Mouse (Mus musculus) left cerebral cortex, adult 9 months (tissue): ENCODE measurements around the gene Ino80b.
"Not testable (repeated sequence)": the region's sequence is repeated elsewhere in the genome, so short reads cannot be mapped to it uniquely, and the experiment has no call there.

Source experiments
- DNase-seq, 2 experiments: peaks; one replicate each; pipeline ENCODE4 v3.0.0; 2022; ENCODE audit warnings: low spot score in 2 of 2

Gene Ino80b

DNA sequence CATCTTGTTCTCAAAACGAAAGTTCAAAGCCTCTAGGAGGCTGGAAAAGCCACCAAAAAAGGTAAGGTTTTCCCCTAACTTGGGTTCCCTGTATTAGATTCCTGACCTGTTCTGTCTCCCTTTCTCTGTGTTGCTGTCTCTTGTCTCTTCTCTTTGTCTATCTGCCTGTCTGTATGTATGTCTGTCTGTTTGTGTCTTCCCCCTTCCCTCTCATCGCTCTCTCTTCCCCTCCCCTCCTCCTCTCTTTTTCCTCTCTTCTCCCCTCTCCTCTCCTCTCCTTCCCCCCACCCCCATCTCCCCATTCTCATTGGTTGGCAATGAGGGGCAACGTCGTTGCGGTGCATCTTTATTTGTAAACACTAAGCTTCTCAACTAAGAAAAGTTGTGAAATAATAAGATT lies at the start of gene Ino80b:
Gene Ino80b (minus strand): TSS at position 101 of the 400 bp plus-strand sequence.
- DNase-seq: no peak

DNA sequence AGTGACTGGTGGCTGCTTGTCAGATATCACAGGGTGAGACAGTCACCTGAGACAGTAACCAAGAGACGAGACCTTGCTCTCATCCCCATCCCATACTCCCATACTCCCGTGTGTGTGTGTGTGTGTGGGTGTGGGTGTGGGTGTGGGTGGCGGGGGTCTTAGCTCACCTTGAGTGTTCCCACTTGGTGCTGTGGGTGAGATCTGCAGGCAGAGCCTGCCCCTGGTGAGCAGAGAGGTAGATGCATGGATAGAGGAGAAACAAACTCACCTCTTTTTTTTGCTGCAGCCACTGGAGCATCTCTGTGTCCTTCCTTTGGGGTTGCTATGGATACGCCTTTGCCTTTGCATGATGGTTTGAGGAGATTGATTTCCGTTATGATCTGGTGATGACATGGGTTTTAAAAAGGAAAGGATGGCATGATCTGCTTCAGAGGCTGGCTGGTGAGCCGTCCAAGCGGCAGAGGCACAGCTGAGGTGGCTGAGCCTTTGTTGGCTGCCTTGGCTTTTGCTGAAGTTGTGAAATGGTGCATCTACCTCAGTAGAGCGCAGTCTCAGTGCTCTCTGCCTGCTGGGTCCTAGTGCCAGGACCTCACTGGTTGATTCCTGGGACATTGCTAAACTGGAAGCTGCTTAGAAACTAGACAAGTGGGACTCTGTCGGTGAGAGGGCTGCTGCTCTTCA lies 47.1 kb upstream of the Ino80b start:
- peak in 1 of 2 experiments; percentile 68 for DNase-seq

DNA sequence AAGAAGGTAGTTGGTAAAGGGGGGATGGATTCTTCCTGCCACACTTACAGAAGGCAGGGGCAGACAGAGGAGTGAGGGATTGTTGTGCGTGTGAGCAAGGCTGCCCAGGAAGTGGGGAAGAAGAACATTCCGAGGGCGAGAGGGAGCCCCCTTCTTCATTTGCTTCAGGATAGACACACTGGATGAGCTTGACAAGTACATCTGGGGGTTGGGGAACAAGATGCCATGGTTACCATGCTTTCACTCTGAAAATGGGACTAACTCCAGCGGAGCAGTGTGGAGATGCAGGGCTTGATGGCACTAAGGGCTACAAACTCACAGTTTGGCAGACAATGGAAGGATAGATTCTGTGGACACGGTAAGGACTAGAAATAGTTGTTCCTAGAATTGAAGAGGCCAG lies 45.8 kb upstream of the Ino80b start:
- no peak for DNase-seq

DNA sequence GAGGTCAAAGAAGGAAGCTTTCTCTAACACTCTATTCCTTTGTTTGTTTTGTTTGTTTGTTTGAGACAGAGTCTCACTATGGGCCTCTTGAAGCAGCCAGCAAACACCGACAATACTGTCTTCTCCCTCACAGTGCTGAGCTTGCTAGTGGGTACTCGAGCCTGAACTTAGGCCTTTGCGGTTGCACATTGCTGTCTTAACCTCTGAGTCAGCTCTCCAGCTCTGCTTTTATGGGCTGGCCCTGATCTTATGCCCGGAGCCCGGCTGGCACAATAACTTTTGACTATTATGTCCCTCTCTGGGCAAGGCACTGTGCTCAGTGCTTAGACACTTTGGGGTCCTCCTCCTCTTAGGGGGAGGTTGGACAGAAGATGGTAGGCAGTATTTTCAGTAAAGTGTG lies 44.6 kb upstream of the Ino80b start:
- no peak for DNase-seq

DNA sequence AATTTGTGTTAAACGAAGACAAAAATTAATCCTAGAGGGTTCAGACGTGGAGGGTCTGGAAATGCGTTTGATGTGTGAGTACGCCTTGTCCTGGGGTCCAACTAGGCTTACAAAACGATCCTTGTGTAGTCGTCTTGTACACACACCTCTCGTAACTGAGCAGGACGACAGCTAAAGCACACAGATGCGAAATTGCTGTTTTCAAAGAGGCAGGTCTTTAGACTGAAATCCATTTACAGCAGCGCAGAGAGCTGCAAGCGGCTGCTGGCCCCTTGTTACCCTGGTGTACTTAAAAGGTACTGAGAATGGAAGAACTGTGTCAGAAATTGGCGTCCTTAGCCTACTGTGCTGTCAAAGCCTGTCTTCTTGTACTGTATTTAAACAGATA lies 41.0 kb upstream of the Ino80b start:
- no peak for DNase-seq

DNA sequence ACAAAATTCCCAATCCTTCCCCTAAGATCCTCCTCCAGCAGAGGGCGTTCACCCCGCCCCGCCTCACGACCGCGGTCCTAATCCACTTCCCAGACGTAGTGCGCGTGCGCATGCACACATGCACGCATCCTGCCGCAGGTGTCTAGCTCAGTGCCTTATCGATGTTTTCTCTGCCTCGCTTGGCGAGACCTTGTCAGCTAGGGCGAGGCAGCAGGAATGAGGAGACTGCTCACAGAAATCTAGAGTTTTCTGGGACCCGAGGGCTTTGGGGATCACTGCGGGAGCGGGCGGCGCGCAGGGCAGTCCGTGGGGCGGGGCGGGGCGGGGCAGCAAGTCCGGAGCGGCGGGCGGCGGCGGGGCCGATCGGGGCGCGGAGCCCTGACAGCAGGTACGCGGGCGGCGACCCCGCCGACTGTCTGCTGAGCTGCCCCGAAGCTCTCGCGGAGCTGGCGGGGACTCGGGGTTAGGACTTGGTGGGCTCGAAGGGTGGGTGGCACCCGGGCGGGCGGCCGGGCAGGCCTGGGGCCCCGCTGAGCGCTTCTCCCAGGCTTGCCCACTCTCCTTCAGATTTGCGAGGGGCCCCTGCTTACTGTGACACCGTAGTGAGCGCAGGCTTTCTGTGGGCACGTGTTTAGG lies 40.5 kb upstream of the Ino80b start, which contains the start of gene Dctn1:
Gene Dctn1 (plus strand): TSS at position 314 of the 636 bp plus-strand sequence.
- peak; percentile 80 to 95 for DNase-seq

DNA sequence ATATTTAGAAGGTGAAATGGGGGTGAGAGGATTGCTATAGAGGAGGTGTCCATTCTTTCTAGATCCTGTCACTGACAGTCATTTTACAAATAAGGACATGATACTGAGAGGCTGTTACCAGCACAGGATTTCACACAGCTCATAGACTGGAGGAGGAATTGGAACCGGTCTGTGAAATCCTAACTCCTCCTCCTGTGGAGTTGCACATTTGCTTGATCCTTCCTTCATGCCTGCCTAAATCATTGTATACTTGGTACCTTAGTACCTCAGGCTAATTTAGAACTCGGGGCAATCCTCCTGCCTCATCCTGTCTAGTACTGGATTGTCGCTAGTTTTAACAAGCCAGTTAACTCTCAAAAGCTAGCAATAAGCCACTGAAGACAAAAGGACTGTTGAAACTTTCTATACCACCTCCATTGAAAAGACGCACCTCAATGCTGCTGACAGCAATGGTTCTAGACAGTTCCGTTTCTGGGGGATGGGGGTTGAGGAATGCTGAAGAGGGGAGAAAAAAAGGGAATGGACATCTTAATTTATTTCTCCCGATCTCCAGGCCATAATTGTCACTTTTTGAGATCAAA lies 39.9 kb upstream of the Ino80b start:
- DNase-seq: no peak

DNA sequence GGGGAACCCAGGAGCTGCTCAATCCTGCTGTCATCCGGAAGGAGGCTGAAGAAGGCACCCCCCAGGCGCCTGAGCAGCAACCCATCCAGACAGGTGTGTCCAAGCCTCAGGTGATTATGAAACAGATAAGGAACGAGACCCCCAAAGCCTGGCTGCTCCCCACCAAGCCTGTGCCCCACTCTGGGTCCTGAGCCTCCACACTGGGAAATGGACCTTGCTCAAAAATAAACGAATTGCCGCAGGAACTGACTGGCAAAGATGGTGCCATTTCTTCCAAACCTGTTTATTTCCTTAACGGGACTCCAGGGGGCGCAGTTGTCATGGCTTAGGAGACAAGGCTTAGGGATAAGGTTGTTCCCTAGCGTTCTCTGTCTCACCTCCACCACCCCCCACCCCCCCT lies 37.5 kb upstream of the Ino80b start:
- peak in 1 of 2 experiments; percentile 61 for DNase-seq

DNA sequence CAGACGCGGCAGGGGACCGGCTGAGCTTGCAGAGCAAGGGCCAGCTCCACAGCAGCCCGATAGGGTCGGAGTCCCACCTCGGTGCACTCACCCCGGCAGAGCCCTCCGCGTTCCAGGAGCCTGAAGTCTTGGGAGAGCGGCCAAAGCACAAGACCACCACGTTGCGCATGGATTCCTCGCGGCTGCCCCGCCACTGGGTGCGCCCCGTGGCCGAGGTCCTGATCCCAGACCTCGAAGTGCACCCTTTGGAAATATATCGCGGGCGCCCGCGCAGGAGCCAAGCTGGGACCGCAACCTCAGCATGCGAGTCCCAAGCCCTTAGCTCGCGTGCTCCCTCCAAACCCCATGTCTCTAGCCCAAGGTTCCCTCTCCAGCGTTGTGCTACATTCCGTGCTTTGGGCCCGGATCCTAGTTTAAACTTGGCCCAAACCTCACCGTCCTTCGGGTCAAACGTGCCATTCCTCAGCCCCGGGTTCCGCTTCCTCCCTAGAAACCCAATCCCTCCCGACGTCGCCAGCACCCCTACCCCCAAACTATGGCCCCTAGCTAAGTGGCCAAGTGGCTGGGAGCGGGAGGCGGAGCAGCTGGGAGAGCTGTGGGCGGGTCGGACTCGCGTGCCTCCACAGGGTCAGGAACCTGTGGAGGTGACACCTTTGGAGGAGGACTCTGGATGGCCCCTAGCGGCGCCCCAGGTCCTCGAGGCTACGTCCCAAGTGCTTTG lies 36.9 kb upstream of the Ino80b start:
- DNase-seq: no peak

DNA sequence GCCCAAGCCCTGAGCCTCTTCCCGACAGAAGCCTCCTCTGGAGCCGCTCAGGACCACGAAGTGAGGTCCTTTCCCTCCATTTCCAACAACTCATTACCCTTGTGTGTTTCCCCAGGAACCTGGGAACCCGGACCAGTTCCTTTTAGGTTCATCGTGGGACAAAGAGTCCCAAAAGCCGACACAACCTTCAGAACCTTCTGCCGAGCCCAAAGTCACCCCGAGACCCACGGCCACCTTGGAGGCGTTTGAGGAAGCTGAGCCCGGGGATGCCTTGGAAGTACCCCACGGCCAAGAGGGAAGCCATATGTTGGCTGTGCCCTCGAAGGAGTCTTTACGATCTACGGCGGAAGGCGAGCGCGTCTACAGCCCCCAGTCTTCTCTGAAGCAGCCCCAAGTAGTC lies 36.2 kb upstream of the Ino80b start:
- no peak for DNase-seq

DNA sequence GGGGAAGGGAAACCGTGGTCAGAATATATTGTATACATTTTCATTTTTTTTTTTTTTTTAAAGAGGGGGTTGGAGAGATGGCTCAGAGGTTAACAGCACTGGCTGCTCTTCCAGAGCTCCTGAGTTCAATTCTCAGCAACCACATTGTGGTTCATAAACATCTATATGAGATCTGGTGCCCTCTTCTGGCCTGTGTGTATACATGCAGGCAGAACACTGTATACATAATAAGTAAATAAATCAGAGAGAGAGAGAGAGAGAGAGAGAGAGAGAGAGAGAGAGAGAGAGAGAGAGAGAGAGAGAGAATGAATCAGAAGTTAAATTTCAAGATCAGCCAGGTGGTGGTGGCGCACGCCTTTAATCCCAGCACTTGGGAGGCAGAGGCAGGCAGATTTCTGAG lies 34.2 kb upstream of the Ino80b start:
- DNase-seq: not testable (repeated sequence)

DNA sequence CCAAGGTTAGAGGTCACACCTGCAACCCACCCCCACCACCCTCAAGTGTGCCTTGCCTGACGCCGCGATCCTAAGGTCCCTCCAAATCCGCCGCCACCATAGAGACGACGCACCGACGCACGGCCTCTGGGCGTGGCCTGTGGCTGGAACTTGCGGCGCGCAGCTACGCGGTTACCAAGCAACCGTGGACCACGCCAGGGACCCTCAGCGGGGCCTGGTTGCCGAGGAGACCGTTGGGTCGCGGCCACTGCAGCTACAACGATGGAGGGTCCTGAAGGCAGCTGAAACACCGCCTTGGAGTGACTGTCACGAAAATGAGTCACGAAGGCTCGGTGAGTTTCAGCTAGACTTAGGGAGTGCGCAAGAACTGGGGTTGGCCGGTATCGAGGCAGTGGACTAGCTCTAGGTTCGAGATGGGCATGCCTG lies 31.0 kb upstream of the Ino80b start, which contains the start of the genes Wdr54 and 1700003E16Rik:
Gene Wdr54 (minus strand): TSS at position 139 of the 426 bp plus-strand sequence.
Gene 1700003E16Rik (plus strand): TSS at position 146 of the 426 bp plus-strand sequence.
- peak in 1 of 2 experiments; percentile 76 for DNase-seq

DNA sequence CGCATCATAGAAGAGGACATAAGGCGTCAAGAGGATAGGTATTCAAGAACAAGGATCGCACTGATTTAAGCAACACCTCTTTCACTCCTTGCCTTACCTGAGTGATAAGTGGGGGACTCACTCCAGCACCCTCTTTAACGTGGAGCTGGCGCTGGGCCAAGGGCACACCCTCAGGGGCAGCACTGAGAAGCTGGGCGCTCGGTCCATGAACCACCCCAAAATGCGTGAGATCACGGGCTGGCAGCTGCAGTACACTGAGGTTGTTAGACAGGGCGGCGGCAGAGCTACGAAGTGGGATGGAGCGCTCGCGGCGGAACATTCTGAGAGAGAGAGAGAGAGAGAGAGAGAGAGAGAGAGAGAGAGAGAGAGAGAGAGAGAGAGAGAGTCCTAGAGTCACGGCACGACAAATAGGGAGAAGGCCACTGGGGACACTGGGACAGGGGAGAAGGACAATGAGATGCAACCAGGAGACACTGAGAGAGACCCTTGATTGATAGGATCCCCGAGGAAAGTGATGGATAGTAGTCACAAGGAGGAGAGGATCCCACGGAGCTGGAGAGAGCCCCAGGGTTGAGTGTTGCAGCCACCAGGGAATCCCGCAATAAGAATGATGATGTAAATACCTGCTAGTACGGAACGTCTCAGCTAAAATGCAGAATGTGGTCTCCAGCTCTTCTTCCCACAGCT lies 30.5 kb upstream of the Ino80b start:
- no peak for DNase-seq

DNA sequence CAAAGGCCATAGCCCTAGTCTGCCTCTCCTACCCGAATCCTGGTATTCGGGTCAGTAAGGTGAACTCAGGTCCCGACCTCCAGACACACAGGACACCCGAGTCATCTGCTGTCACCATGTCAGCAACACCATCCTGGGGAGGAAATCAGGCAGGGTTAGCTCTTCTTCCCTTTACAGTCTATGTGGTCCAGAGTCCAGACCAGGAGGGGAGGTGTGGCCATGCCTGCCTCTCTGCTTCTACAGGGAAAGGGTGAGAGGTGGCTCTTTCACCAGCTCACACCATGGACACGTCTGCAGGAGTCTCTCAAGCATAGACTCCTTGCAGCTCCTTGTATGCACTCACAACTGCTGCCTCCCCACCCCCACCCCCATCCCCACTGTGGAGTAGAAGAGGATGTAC lies 28.3 kb upstream of the Ino80b start:
- DNase-seq: no peak

DNA sequence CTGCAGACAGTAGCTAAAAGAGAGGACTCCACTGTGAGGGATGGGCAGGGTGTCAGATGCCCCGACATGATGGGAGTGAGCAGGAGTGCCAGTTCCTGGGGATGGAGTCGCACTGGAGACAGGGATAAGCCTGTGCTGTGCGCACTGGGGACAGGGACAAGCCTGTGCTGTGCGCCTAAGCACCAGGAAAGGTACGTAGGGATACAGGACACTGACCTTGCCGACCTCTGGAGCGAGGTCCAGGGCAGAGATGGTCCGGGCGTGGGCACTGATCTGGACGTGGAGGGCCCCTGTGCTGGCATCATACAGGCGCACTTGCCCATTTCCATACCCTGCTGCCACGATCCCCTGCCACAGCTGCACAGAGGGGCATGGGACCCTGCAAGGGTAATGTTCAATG lies 27.8 kb upstream of the Ino80b start:
- DNase-seq: no peak

DNA sequence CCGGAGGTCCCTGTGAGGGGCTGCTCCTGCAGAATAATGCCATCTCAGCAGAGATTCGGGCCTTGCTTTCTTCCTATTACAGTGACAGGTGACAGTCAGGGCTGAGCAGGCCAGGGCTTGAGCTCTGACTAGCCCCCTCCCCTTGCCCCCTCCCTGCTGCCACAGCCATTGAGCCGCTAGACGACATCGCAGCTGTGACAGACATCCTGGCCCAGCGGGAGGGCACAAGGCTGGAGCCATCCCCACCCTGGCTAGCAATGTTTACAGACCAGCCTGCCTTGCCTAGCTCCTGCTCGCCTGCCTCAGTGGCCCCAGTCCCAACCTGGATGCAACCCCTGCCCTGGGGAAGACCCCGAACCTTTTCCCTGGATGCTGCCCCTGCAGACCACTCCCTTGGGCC lies 26.5 kb upstream of the Ino80b start:
- no peak for DNase-seq

DNA sequence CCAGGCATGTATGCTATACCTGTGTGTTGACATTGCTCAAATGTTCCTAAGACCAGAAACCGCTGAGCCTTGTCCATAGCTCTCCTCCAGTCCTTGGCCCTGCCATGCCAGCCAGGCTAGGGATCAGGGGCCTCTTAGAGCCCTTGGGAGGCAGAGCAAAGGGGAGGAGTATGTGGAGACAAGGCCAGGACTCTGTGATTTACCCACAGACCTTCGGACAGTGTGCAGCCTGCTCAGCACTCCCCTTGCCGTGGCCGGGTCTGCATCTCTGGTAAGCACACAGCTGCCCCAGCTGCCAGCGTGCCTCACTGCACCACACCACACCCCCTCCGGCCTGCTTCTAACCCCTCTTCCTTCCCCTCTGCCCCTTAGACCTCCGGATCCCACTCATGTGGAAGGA lies 22.0 kb upstream of the Ino80b start:
- no peak for DNase-seq

DNA sequence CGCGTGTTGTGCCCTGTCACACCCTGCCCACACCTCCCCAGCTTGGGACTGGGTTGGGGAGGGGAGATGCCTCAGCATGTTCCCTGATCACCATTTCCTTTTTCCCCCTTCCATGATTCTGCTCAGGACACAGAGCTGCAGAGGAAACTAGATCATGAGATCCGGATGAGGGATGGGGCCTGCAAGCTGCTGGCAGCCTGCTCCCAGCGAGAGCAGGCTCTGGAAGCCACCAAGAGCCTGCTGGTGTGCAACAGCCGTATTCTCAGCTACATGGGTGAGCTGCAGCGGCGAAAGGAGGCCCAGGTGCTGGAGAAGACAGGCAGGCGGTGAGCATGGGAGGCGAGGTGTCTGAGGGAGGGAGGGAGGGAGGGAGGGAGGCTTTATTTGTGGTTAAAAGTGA lies 20.6 kb upstream of the Ino80b start:
- DNase-seq: no peak

DNA sequence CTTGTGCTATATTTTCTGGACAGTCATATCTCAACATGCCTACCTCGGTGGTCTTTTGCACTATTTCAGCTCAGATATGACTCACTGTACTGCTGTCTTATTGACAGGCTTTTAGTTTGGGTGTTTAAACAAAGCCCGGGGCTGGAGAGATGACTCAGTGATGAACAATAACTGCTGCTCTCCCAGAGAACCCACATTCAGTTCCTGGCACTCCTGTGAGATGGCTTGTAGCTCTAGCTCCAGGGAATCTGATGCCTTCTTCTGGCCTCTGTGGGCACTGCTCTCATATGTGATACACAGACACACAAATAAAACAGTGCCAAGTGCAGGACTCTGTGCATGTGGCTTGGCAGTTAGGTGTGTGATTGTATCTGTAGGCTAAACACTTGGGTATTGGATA lies 20.0 kb upstream of the Ino80b start:
- DNase-seq: no peak

DNA sequence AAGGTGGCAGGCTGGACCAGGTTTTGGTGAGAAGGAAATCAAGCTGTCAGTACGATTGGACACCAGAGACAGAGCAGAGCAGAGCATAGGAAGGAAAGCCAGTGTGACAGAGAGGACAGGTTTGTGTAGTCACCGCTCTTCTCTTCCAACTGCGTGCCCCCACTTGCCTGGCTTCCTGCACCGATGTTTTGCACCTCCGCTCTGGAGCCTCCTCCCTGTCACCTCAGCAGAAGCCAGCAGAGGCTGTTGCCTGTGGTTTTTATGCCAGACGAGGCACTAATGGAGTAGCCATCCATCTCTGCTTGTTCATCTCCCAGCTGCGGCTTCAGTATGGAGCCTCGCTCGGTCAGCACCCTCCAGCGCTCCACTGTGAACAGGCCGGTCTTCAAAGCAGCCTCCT lies 17.7 kb upstream of the Ino80b start:
- peak in 1 of 2 experiments; percentile 62 for DNase-seq

DNA sequence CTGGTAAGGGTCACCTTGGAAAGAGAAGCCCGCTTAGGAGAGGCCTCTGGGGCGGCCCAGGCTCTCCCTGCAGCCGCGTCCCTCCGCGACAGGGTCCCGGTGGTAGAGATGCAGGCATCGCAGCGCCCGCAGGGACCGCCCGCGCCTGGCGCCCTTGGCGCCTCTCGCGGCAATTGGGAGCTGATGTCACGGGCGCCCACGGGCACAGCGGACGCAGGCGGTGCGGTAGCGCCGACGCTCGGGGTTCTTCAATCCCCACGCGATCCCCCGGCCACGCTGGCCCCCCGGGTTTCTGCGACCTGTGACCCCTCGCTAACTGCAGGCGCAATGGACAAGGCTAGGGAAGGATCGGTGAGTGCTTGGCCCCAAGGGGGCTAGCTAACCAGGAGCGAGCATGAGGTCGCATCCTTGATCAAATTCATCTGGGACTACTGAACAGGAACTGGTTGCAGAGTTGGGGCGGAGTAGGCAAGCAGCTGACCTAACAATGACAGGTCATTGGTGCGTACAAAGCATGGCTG lies 17.0 kb upstream of the Ino80b start:
- DNase-seq: peak in 1 of 2 experiments; percentile 72
